Mouse (Mus musculus): Measurements from ENCODE around the gene Mast4. TPM values are rescaled to one million over a fixed set of nuclear protein-coding genes. Genes with fewer than 3 reads are reported as not detected.

Mast4 gene
- polyA plus RNA-seq, 1 experiment, result 7.9 TPM

DNA sequence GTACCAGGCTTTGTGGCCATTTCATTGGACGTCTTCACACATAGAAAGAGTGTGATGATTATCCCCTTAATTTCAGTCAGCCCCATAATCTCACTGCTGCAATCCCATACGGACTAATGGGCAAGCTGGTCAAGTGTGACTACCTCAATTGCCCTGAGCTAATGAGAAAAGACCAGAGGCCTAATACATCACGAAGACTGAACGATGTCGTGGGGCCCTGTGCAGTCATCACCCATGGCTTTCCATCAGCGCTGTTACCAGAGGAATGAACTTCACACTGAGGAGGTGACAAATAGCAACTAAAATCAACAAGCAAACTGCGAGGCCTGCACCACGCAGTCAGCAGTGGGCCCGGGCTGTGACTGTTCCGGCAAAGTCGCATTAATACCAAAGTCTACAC, 344.7 kb downstream of the Mast4 start:
- no peak for DNase-seq (ENCODE audit: low read depth)

GRCm38 (mm10) chr13:102988976-102989375, 345.3 kb downstream of the Mast4 start:
- DNase-seq (ENCODE audit: low read depth), result no peak

DNA sequence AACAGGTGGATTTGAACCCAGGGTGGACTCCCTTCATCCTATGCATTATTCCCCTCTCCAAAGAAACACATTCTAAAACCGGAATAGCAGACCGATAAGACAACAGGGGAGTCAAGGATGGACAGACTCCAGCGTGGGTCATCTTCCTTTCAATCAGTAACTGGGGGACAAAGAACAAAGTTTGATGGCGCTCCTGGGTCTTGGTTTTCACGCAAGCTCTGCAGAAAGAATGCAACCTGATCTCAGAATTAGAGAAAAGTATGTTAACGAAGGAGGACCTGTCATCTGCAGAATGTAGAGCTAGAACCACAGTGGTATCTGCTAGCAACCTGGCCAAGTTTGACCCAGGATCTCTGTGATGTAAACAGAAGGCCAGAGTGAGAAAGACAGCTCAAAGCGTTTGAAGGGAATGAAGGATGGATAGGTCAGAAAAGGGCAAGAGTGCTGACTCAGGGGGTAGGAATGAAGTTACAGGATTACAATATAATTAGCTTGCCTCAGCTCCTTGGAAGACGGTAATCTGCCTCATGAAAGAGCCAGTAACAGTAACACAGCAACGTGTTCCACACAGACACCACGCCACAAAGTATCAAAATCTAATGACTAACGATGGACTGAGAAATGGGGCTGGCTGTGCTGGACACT, 345.9 kb downstream of the Mast4 start:
- no peak for DNase-seq (ENCODE audit: low read depth)

DNA sequence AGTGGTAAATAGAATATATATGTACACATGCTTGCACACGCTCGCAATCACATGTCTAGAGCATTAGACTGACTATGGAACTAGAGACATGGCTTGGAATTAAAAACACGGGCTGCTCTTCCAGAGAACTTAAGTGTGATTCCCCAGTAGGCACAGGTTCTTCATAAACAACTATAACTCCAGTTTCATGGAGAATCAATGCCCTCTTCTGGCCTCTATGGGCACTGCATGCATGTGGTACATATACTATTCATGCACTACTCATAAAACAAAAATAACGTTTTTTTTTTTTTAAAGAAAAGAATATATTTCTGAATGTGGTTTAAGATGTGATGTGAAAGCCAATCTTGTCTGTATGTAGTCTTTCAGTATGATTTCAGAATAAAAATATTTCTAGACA, 349.7 kb downstream of the Mast4 start:
- DNase-seq (ENCODE audit: low read depth), result no peak

DNA sequence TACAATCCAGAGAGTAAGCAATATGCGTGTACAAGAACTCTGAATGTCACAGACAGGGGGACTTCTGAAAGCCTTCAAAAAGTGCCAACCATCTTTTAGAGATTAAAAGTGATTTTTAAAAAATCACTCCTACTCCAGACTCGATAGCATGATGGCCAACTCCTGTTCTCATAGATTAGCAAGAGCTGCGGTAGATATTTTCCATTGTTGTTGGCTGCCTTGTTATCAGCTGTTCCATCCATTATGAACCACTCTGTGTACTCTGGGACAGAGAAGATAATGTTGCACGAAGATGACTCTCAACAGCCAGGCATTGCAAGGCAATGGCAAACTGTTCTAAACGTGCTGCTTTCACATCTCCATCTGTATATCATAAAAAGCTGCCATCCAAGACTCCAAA, 360.4 kb downstream of the Mast4 start:
- DNase-seq (ENCODE audit: low read depth), result no peak

DNA sequence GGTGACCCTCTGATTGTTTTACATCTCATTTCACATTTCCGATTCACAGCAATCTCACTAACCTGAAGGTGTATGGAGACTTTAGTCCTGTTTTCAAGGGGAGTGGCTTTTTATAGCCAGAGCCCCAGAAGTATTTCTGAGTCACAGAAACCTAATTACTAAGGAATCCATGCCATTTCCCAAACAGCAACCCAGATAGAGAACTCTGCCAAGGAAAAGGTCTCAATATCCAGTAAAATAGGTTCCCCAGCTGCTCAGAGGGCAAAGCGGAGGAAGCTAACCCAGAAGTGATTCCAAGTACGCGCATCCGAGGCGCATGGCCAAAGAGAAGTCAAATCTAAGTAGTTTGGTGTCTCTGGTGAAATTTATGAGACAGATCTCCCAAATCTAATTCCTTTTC, 370.8 kb downstream of the Mast4 start:
- no peak for DNase-seq (ENCODE audit: low read depth)

DNA sequence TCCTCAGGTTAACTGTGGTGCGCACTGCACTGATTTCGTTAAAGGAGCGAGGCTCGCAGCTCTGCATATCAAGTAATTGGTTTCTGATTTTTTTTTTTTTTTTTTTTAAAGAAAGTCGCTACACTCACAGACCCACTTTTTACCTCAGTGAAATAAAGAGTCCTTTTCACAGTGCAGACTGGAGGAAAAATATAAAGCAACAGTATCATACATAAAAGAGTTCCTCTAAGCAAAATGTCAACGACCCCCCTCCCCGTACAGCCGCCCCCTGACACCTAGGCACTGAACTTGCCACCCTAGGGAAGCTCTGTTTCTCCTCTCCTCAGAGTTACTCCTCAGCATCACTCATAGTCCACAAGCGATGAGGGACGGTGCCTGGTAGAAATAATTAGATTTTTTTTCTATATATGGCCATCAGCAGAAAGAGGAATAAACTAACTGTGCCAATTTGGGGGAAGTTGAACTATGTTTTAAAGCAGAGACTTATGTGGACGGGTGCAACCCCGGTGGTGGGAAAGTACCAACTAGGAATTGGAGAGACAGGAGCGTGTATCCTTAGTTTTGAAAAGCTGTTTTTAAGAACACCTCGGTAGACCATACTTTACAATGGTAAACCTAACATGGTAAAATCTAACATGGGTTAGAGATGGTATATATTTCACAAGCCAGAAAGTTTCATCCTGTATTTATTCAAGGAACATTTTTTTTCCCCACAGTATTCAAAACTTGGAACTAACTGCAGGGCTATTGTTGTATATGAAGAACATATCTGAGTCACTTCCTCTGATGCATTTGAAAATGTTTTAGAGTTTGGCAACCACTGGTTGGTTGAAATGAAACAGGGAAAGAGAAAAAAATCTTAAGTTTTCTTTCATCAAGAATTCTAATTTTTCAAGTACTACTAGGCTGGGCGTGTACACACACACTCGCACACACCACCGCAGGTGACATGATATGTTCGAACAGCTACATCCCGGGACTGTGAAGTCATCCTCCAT, 375.7 kb downstream of the Mast4 start:
- no peak for DNase-seq (ENCODE audit: low read depth)

- no peak for DNase-seq (ENCODE audit: low read depth)
These were observed 376.6 kb downstream of the Mast4 start for GRCm38 (mm10) chr13:102957508-102958272.

GRCm38 (mm10) chr13:102955506-102955905, 378.8 kb downstream of the Mast4 start:
- no peak for DNase-seq (ENCODE audit: low read depth)

DNA sequence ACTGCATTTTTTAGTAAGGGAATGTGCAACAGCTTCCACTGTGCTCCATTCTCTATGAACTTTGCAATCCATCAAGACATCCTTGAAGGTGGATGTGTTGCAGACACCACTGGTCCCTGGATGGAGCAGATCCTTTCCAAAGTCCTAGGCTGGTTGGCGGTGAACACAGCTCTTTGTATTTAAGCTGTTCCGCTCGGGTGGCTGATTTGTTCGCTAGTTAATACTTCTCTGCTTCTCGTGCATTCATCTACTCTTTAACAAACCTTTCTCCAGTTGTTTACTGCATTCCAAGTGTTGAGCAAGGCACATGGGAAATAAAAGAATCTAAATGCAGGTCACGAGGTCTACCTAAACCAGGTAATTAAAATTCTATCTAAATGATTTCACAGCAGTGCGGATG, 384.5 kb downstream of the Mast4 start:
- DNase-seq (ENCODE audit: low read depth), result no peak

- DNase-seq (ENCODE audit: low read depth), result no peak
These were observed 385.3 kb downstream of the Mast4 start for GRCm38 (mm10) chr13:102948966-102949365.

- no peak for DNase-seq (ENCODE audit: low read depth)
These were observed 386.8 kb downstream of the Mast4 start for GRCm38 (mm10) chr13:102947546-102947945.

DNA sequence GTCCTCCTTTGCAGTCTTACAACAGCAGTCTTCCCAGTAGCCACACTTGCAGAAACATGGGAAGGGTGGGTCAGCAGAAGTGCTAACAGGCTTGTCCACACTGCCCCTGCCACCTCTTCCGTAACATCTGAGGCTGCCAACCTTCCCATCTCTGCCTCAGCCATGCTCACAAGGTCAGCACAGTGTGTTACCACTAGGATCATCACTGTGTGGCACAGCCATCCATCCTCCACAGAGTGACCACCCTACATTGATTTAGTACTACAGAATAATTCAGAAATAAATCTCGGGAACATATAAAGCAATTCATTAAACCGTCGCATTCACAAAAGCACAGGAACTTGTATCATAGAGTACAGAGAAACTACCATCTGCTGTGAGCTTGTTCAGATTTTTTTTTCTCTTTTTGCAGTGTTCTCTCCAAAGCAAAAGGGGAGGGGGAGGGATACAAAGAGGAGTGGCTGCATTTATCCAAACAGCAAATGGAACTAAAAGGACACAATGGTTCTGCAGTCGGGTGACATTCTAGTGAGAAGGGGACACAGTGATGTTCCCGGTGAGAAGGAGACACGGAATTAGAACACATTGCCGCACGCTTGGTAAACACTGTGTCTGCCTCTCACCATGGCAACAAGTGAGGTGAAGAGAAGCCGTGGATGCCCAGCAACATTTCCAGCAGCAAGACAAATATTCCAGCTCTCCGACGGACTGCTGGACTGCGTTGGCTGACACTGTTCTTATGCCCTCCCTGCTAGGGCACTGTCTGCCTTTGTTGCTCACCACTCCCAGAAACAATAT, 388.1 kb downstream of the Mast4 start:
- no peak for DNase-seq (ENCODE audit: low read depth)

GRCm38 (mm10) chr13:102945450-102945849, 388.8 kb downstream of the Mast4 start:
- DNase-seq (ENCODE audit: low read depth), result no peak

- no peak for DNase-seq (ENCODE audit: low read depth)
These were observed 389.8 kb downstream of the Mast4 start for GRCm38 (mm10) chr13:102944516-102944915.

DNA sequence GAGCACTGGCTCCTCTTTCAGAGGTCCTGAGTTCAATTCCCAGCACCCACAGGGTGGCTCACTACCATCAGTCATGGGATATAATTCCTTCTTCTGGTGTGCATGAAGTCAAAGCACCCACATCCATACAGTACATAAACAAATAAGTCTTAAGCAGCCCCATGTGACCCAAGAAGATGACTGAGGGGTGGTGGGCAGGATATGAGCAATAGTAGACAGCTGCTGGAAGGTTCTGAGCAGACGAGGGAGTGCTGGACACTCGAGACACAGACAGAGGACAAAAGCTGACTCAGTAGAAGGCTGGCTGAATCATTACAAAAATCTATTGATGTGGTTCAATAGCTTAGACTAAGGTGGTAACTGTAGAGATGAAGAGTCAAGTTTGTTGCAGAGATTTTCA, 391.7 kb downstream of the Mast4 start:
- DNase-seq (ENCODE audit: low read depth), result no peak

DNA sequence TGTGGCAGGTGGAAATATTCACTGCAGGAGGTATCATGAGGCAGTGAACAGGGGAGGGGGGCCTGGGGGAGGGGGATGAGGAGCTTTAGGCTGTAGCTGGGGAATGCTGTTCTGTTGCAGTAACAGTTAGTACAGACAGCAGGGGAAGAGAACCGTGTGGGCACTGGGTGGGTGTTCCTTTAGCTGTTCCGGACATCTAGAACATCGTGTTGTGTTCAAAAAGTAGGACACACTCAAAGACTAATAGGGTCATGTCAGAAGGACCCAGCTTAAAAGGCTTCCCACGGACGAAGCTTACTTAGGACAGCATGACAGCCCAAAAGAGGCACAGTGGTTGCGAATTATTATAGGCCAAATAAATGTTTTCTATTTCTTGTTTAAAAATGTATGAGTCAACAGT, 393.8 kb downstream of the Mast4 start:
- DNase-seq (ENCODE audit: low read depth), result no peak

DNA sequence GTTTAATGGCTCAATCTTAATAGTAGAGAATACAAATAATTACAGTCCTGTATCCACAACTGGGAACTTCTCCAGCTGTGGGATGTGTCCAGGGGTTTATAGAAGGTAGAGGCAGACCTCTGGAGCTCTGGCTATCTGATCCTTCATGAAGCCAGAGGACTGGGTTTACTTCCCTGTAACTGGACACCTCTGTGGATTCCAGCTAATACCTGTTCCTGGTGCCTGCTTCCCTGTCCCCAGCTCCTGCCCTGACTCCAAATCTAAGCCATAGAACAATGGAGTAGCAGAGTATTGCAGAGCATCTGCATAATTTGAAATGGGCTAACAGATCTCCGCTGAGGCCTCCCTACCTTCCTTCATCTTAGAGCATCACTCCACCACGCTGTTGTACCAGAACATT, 398.1 kb downstream of the Mast4 start:
- DNase-seq (ENCODE audit: low read depth), result no peak

DNA sequence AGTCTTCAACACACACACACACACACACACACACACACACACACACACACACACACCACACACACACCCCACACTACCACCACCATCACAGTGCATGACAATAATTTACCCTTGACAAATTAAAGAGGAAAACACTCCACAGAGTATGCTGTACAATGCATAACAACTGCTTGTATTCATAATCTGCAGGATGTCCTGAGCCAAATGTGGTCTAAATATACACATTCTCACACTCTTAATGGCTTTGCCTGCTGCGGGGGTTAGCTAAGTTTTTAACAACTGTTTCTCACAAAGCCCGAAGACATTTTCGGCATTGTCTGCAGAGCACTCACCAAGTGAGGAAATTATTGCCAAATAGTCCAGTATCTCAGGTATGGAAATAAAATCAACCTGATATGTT, 398.5 kb downstream of the Mast4 start:
- DNase-seq (ENCODE audit: low read depth), result no peak

GRCm38 (mm10) chr13:102933702-102934101, 400.6 kb downstream of the Mast4 start:
- peak; percentile 37 for DNase-seq (ENCODE audit: low read depth)

GRCm38 (mm10) chr13:102932434-102932833, 401.9 kb downstream of the Mast4 start:
- DNase-seq (ENCODE audit: low read depth), result no peak

- DNase-seq (ENCODE audit: low read depth), result no peak
These were observed 402.3 kb downstream of the Mast4 start for GRCm38 (mm10) chr13:102931951-102932350.

All from gonadal fat pad, adult 2 months (tissue).